In genomic region chr17:50294726-50295125, GRCm38 (mm10) we compare ENCODE assay signal across 27 mouse cellular contexts. TPM values are rescaled to one million over a fixed set of nuclear protein-coding genes. Genes with fewer than 3 reads are reported as not detected.
DNase-seq lines count a peak whose midpoint lies in the region; ATAC-seq and TF ChIP-seq lines count a peak whose summit lies in the region.
"Had no signal": no experiment of that assay in that cellular context is flagged by ENCODE, and none has a peak within 500 bp of the region (broad histone marks: within the 10 kb centered on the region; RNA-seq: fewer than 3 reads in every experiment).

No protein-coding gene starts in this region.

- DNase-seq in forebrain, embryonic 11.5 days (ENCODE audit: low spot score), result no peak
- DNase-seq in testis, postnatal 14 days (ENCODE audit: low spot score), result no peak
- peak; percentile 15 for DNase-seq in cerebellum, adult 8-10 months
- DNase-seq in cerebellum, postnatal 36 days, result peak; percentile 13 to 22
- DNase-seq in gastrocnemius, adult 2 months, result no peak
- no peak for DNase-seq in left cerebral cortex, postnatal 14 days (ENCODE audit: low spot score in 2 of 2)
- DNase-seq: B cell, adult 2 months; heart, adult 18-20 months; heart, postnatal 14 days; kidney, postnatal 25 days; right cerebral cortex, postnatal 14 days had no signal

- H3K4me1 ChIP-seq in forebrain, embryonic 12.5 days, result no peaks in the 10 kb centered on the region
- H3K4me1 ChIP-seq in forebrain, embryonic 11.5 days (replicated peaks; ENCODE audit: control insufficient read depth, insufficient read depth, low read length), result no peaks in the 10 kb centered on the region; the same call in 1 of the 2 replicates
- peaks cover 4% of the 10 kb centered on the region for H3K4me1 ChIP-seq in testis, adult 2 months (ENCODE audit: control insufficient read depth, insufficient read depth, low read length)
- H3K4me1 ChIP-seq: embryonic facial prominence, embryonic 12.5 days; forebrain, embryonic 13.5 days; heart, embryonic 13.5 days; hindbrain, embryonic 12.5 days had no signal

- no peak overlapping the region for H3K4me3 ChIP-seq in forebrain, embryonic 12.5 days (replicated peaks)
- no peak overlapping the region for H3K4me3 ChIP-seq in forebrain, embryonic 11.5 days (ENCODE audit: low read depth, low read length)
- H3K4me3 ChIP-seq in testis, adult 2 months (ENCODE audit: control insufficient read depth, low read depth, low read length), result peak overlapping the region; percentile 50
- H3K4me3 ChIP-seq in gastrocnemius, adult 2 months, result no peak overlapping the region
- H3K4me3 ChIP-seq: embryonic facial prominence, embryonic 12.5 days; forebrain, embryonic 13.5 days; heart, embryonic 13.5 days; hindbrain, embryonic 12.5 days; limb, embryonic 15.5 days; midbrain, embryonic 10.5 days had no signal

- H3K4me2 ChIP-seq in forebrain, embryonic 12.5 days, result no peak overlapping the region
- H3K4me2 ChIP-seq in forebrain, embryonic 11.5 days (ENCODE audit: low read depth, low read length, severe bottlenecking), result no peak overlapping the region
- H3K4me2 ChIP-seq: embryonic facial prominence, embryonic 12.5 days; forebrain, embryonic 13.5 days; heart, embryonic 13.5 days; hindbrain, embryonic 12.5 days; limb, embryonic 15.5 days had no signal

- H3K36me3 ChIP-seq in forebrain, embryonic 12.5 days (replicated peaks), result no peaks in the 10 kb centered on the region
- H3K36me3 ChIP-seq in forebrain, embryonic 11.5 days (ENCODE audit: control insufficient read depth, insufficient read depth, low read length), result no peaks in the 10 kb centered on the region
- no peaks in the 10 kb centered on the region for H3K36me3 ChIP-seq in testis, adult 2 months (ENCODE audit: control insufficient read depth, insufficient read depth, low read length)
- H3K36me3 ChIP-seq: embryonic facial prominence, embryonic 12.5 days; G1E; heart, embryonic 13.5 days; limb, embryonic 15.5 days had no signal

- TF ChIP-seq POLR2A in testis, adult 2 months (IDR thresholded peaks at IDR 0.05; ENCODE audit: control insufficient read depth, low read depth, low read length), result no peak

- 79% methylated on average over 12 of the region's 12 CpGs for WGBS in forebrain, embryonic 12.5 days
- 85% methylated on average over 12 of the region's 12 CpGs for WGBS in forebrain, embryonic 11.5 days

- intact Hi-C loops in gastrocnemius, adult 2 months (cut with DNase I), result loop anchor here (5.0 kb wide), 3 partner anchors 43 to 333 kb away; no protein-coding TSS in a partner anchor
- intact Hi-C loops in left cerebral cortex, postnatal 14 days (cut with DNase I), result loop anchor here (5.0 kb wide), 1 partner anchor 333 kb away; no protein-coding TSS in a partner anchor

- ATAC-seq in forebrain, embryonic 12.5 days (ENCODE audit: low FRiP score), result no peak
- no peak for ATAC-seq in forebrain, embryonic 11.5 days (replicated peaks; ENCODE audit: low FRiP score)
- ATAC-seq: activated CD4-positive, CD25-positive, alpha-beta regulatory T cell, adult 4 months; forebrain, embryonic 13.5 days; intestine, postnatal 0 days; Patski had no signal

- H3K9ac ChIP-seq in forebrain, embryonic 12.5 days, result no peak overlapping the region
- H3K9ac ChIP-seq in forebrain, embryonic 11.5 days (ENCODE audit: low read length), result no peak overlapping the region
- H3K9ac ChIP-seq: embryonic facial prominence, embryonic 12.5 days; forebrain, embryonic 13.5 days; heart, embryonic 13.5 days; hindbrain, embryonic 12.5 days; limb, embryonic 15.5 days had no signal

- no peak for TF ChIP-seq CTCF in testis, adult 2 months (IDR thresholded peaks at IDR 0.05; ENCODE audit: control insufficient read depth, insufficient read depth, insufficient replicate concordance, low read depth, low read length)
- no peak for TF ChIP-seq CTCF in gastrocnemius, adult 2 months (IDR thresholded peaks at IDR 0.05)

- 0 out of 2 replicates have a peak overlapping the region, but pooled peaks have one; percentile 8 for H3K27ac ChIP-seq in forebrain, embryonic 12.5 days
- H3K27ac ChIP-seq in forebrain, embryonic 11.5 days (ENCODE audit: low read depth, low read length), result no peak overlapping the region
- H3K27ac ChIP-seq in testis, adult 2 months (ENCODE audit: control insufficient read depth, insufficient read depth, low read depth, low read length), result peak overlapping the region; percentile 54
- H3K27ac ChIP-seq in gastrocnemius, adult 2 months, result no peak overlapping the region
- H3K27ac ChIP-seq: embryonic facial prominence, embryonic 12.5 days; forebrain, embryonic 13.5 days; heart, embryonic 13.5 days; hindbrain, embryonic 12.5 days; limb, embryonic 15.5 days; macrophage; midbrain, embryonic 10.5 days; stomach, postnatal 0 days had no signal

- H3K9me3 ChIP-seq in forebrain, embryonic 12.5 days, result peaks cover 15% of the 10 kb centered on the region
- H3K9me3 ChIP-seq in forebrain, embryonic 11.5 days (ENCODE audit: control insufficient read depth, low read length), result peaks cover 10% of the 10 kb centered on the region

- H3K27me3 ChIP-seq in forebrain, embryonic 12.5 days, result no peaks in the 10 kb centered on the region
- no peaks in the 10 kb centered on the region for H3K27me3 ChIP-seq in forebrain, embryonic 11.5 days (ENCODE audit: control insufficient read depth, insufficient read depth, low read length)
- no peaks in the 10 kb centered on the region for H3K27me3 ChIP-seq in testis, adult 2 months (ENCODE audit: control insufficient read depth, insufficient read depth, low read length)
- H3K27me3 ChIP-seq: CH12.LX; embryonic facial prominence, embryonic 12.5 days; forebrain, embryonic 13.5 days; heart, embryonic 13.5 days; hindbrain, embryonic 12.5 days; limb, embryonic 15.5 days had no signal

RNA-seq across cellular contexts. Expression of gene Dazl, which starts 1.3 kb away (rescaled TPM):
- polyA plus RNA-seq in forebrain, embryonic 12.5 days (2016; fragmentation: Nextera tagmentation; extraction: Ambion mirVana), result 0.33 and 0.45 TPM in 2 replicates
- not detected in 2 replicates for polyA plus RNA-seq in forebrain, embryonic 11.5 days (2014; fragmentation: Nextera tagmentation; extraction: Ambion mirVana)
- 50.6 and 53.1 TPM in 2 replicates for polyA plus RNA-seq in testis, adult 2 months (2012; rRNA removed)
- total RNA-seq in gastrocnemius, adult 2 months (2021), result under 1 TPM; 0.18 to 0.22 TPM
- total RNA-seq in left cerebral cortex, postnatal 14 days (2021), result 1 to 10 TPM; 2.9 to 3.6 TPM
- polyA plus RNA-seq: G1E; kidney, embryonic 14.5 days; macrophage; Patski had no signal

Comparison
In these comparisons a context has a peak if more than half of its experiments do, and no peak if none do; other contexts are left out.
1. H3K27ac ChIP-seq: peak in forebrain, embryonic 12.5 days (single experiment) and testis, adult 2 months (single experiment); none in forebrain, embryonic 11.5 days (single experiment) and gastrocnemius, adult 2 months (single experiment).
2. DNase-seq: peak in cerebellum, adult 8-10 months (single experiment) and cerebellum, postnatal 36 days (2 of 2); none in forebrain, embryonic 11.5 days (single experiment), testis, postnatal 14 days (single experiment), gastrocnemius, adult 2 months (single experiment) and left cerebral cortex, postnatal 14 days (0 of 2).
3. RNA of gene Dazl, which starts 1.3 kb away (polyA plus RNA-seq): 50.6 to 53.1 TPM in testis, adult 2 months; 0.33 to 0.45 TPM in forebrain, embryonic 12.5 days and not detected in forebrain, embryonic 11.5 days; every median in the first group is over 10 times any median in the second.